Mouse (Mus musculus): ENCODE data around the gene Wnk2. TPM values are rescaled to one million over a fixed set of nuclear protein-coding genes. Genes with fewer than 3 reads are reported as not detected.

The Wnk2 gene
- total and polyA plus RNA-seq, 3 experiments, result 0.04 TPM; not detected in 2

- Histone ChIP-seq H3K4me1 (ENCODE audit: control insufficient read depth in 1 of 2, insufficient read depth in 2 of 2, low read length in 2 of 2) (no peaks in the 10 kb centered on the region), H3K36me3 (ENCODE audit: control insufficient read depth in 1 of 2, insufficient read depth in 2 of 2, low read length in 2 of 2) (no peaks in the 10 kb centered on the region), H3K79me2 (ENCODE audit: control insufficient read depth, insufficient read depth, low read length, poor library complexity) (no peaks in the 10 kb centered on the region), H3K27ac (ENCODE audit: control insufficient read depth, low read depth, low read length) (no peak overlapping the region), H3K9ac (ENCODE audit: control insufficient read depth, low read depth, low read length, poor library complexity, severe bottlenecking) (no peak overlapping the region), H3K9me3 (replicated peaks; ENCODE audit: insufficient read depth, low read length) (no peaks in the 10 kb centered on the region), H3K27me3 (ENCODE audit: control insufficient read depth in 1 of 2, insufficient read depth in 2 of 2, low read length in 2 of 2) (peaks cover 0 to 4% of the 10 kb centered on the region in 2 experiments; a peak in 3 of 4 replicates), H3K4me3 (ENCODE audit: control insufficient read depth in 1 of 2, insufficient read depth in 1 of 2, low read depth in 2 of 2, low read length in 2 of 2) (no peak overlapping the region)
- no peak for DNase-seq (ENCODE audit: low read depth, low spot score)
- no peak for TF ChIP-seq MAFK (IDR thresholded peaks at IDR 0.05; ENCODE audit: borderline replicate concordance, low read depth, low read length)
- no peak for TF ChIP-seq MAZ (IDR thresholded peaks at IDR 0.05; ENCODE audit: low read depth, low read length)
- no peak for TF ChIP-seq MEF2A (IDR thresholded peaks at IDR 0.05; ENCODE audit: extremely low read depth, insufficient replicate concordance, low read depth, low read length, poor library complexity, severe bottlenecking)
- no peak for TF ChIP-seq POLR2A (IDR thresholded peaks at IDR 0.05; ENCODE audit: control insufficient read depth in 1 of 2, insufficient read depth in 1 of 2, low read depth in 1 of 2, low read length in 2 of 2, poor library complexity in 1 of 2)
- TF ChIP-seq ETS1 (IDR thresholded peaks at IDR 0.05; ENCODE audit: low read depth, low read length), result no peak
- no peak for TF ChIP-seq NELFE (IDR thresholded peaks at IDR 0.05; ENCODE audit: low read depth, low read length)
- no peak for TF ChIP-seq ELF1 (IDR thresholded peaks at IDR 0.05; ENCODE audit: low read depth, low read length)
- TF ChIP-seq TBP (IDR thresholded peaks at IDR 0.05; ENCODE audit: low read depth, low read length), result no peak
- no peak for TF ChIP-seq CHD2 (IDR thresholded peaks at IDR 0.05; ENCODE audit: low read length)
- TF ChIP-seq MAX (IDR thresholded peaks at IDR 0.05; ENCODE audit: low read length), result no peak
Measured at GRCm38 (mm10) chr13:49108119-49108846, 39.5 kb downstream of the Wnk2 start.

DNA sequence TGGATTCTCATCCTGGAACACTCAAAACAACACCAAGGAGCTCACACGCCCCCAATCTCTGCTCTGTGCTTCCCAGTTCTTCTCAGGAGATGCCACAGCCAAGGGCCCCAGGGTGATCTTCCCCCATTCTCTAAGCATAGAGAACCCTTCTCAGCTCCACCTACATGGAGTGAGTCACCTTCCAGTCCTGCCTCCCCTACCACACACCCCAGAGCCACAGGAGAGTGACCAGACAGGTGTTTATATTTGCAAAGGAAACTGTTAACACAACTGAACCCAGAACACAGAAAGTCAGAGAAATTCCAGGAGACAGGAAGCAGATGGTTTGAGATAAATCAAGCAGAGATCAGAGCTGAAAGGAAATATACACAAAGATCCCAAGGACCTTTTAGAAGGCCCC, 43.9 kb downstream of the Wnk2 start:
- Histone ChIP-seq H3K9ac (ENCODE audit: control insufficient read depth, low read depth, low read length, poor library complexity, severe bottlenecking) (no peak overlapping the region), H3K27ac (ENCODE audit: control insufficient read depth, low read depth, low read length) (no peak overlapping the region), H3K79me2 (ENCODE audit: control insufficient read depth, insufficient read depth, low read length, poor library complexity) (no peaks in the 10 kb centered on the region), H3K4me1 (ENCODE audit: control insufficient read depth in 1 of 2, insufficient read depth in 2 of 2, low read length in 2 of 2) (no peaks in the 10 kb centered on the region), H3K36me3 (ENCODE audit: control insufficient read depth in 1 of 2, insufficient read depth in 2 of 2, low read length in 2 of 2) (no peaks in the 10 kb centered on the region), H3K9me3 (replicated peaks; ENCODE audit: insufficient read depth, low read length) (no peaks in the 10 kb centered on the region), H3K27me3 (ENCODE audit: control insufficient read depth in 1 of 2, insufficient read depth in 2 of 2, low read length in 2 of 2) (no peaks in the 10 kb centered on the region), H3K4me3 (ENCODE audit: control insufficient read depth in 1 of 2, insufficient read depth in 1 of 2, low read depth in 2 of 2, low read length in 2 of 2) (no peak overlapping the region)
- DNase-seq (ENCODE audit: low read depth, low spot score), result no peak
- TF ChIP-seq JUND (IDR thresholded peaks at IDR 0.05; ENCODE audit: low read depth, low read length) (no peak), CHD1 (IDR thresholded peaks at IDR 0.05; ENCODE audit: low read depth, low read length) (no peak), RCOR1 (IDR thresholded peaks at IDR 0.05; ENCODE audit: low read depth, low read length) (no peak), USF2 (IDR thresholded peaks at IDR 0.05; ENCODE audit: borderline replicate concordance in 1 of 2, insufficient read depth in 1 of 2, low read depth in 1 of 2, low read length in 2 of 2) (no peak), ETS1 (IDR thresholded peaks at IDR 0.05; ENCODE audit: low read depth, low read length) (no peak), ZC3H11A (IDR thresholded peaks at IDR 0.05; ENCODE audit: low read depth, low read length) (no peak), MEF2A (IDR thresholded peaks at IDR 0.05; ENCODE audit: extremely low read depth, insufficient replicate concordance, low read depth, low read length, poor library complexity, severe bottlenecking) (no peak), POLR2AphosphoS5 (IDR thresholded peaks at IDR 0.05; ENCODE audit: borderline replicate concordance, low read depth, low read length) (no peak), TBP (IDR thresholded peaks at IDR 0.05; ENCODE audit: low read depth, low read length) (no peak), MAFK (IDR thresholded peaks at IDR 0.05; ENCODE audit: borderline replicate concordance, low read depth, low read length) (no peak), KAT2A (conservative IDR thresholded peaks at IDR 0.05; ENCODE audit: low read depth, low read length) (no peak), HCFC1 (IDR thresholded peaks at IDR 0.05; ENCODE audit: low read depth, low read length) (no peak), POLR2A (IDR thresholded peaks at IDR 0.05; ENCODE audit: control insufficient read depth in 1 of 2, insufficient read depth in 1 of 2, low read depth in 1 of 2, low read length in 2 of 2, poor library complexity in 1 of 2) (no peak), SIN3A (IDR thresholded peaks at IDR 0.05; ENCODE audit: low read length) (no peak), CHD2 (IDR thresholded peaks at IDR 0.05; ENCODE audit: low read length) (no peak), ELF1 (IDR thresholded peaks at IDR 0.05; ENCODE audit: low read depth, low read length) (no peak)
